Mouse (Mus musculus): ENCODE results near the gene Gm5767.

DNA sequence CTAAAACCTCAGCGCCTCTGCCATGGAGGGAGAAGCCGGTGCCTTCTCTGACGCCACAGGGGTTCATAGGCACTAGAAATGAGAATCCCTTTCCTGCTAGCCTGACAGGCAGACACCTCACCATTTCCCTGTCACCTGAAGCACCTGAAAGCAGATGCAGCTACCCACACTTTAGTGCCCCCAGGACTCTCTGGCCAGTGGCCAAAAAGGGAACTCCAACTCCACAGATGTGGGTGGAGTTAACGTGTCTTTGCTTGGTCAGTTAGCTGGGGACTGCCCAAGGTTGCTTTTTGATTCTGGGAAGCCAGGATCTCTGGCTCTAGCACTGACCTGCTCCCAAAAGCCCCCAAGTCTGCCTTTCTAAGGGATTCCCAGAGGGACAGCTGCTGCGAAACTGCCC, 11.1 kb upstream of the Gm5767 start:
- TF ChIP-seq MAFK (IDR thresholded peaks at IDR 0.05; ENCODE audit: insufficient read depth, low read depth, low read length) (no peak), HCFC1 (IDR thresholded peaks at IDR 0.05; ENCODE audit: borderline replicate concordance, insufficient read depth, low read length) (no peak), ZC3H11A (IDR thresholded peaks at IDR 0.05; ENCODE audit: borderline replicate concordance, low read depth, low read length) (no peak), CHD2 (IDR thresholded peaks at IDR 0.05; ENCODE audit: low read depth, low read length) (no peak), ZNF384 (IDR thresholded peaks at IDR 0.05; ENCODE audit: low read depth, low read length) (no peak)
